Mouse (Mus musculus) G1E-ER4 (cell line): ENCODE measurements around the gene Dcst2. TPM values are rescaled to one million over a fixed set of nuclear protein-coding genes. Genes with fewer than 3 reads are reported as not detected.

Experiments used
- GATA1 ChIP-seq: IDR thresholded peaks from one replicate; pipeline ENCODE4 v1.8.0; 2012; ENCODE audit warnings: low read length, inconsistent platforms
- polyA plus RNA-seq: library from polyadenylated mRNA; stranded (reverse); fragments of >175 nt; gene quantifications from 2 replicates; pipeline ENCODE4 v1.2.3, GENCODE M21; 2012

Dcst2 gene
- polyA plus RNA-seq, 1 experiment, result not detected

- no peak for TF ChIP-seq GATA1
Observed at GRCm38 (mm10) chr3:89343279-89343678, 18.5 kb upstream of the Dcst2 start.

GRCm38 (mm10) chr3:89346815-89347540, 14.8 kb upstream of the Dcst2 start:
- no peak for TF ChIP-seq GATA1

DNA sequence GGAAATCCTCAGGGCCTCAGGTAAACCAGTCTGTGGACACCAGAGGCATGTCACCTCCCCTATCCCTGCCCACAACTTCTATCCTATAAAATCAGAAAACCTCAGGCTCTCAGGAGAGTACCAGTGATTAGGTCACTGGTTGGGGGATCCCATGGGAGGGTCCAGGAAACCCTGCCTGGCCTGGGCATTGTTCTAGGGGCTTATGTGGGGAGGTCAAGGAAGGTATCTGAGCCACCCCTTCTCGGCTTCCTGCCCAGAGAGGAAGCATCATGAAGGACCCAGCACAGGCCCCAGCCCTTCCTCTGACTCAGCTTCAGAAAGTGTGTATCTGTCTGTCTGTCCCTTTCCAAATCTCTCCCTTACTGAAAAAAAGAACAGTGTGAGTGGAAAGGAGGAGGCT, 13.9 kb upstream of the Dcst2 start:
- no peak for TF ChIP-seq GATA1

GRCm38 (mm10) chr3:89348911-89349868, 12.6 kb upstream of the Dcst2 start:
- TF ChIP-seq GATA1, result no peak

DNA sequence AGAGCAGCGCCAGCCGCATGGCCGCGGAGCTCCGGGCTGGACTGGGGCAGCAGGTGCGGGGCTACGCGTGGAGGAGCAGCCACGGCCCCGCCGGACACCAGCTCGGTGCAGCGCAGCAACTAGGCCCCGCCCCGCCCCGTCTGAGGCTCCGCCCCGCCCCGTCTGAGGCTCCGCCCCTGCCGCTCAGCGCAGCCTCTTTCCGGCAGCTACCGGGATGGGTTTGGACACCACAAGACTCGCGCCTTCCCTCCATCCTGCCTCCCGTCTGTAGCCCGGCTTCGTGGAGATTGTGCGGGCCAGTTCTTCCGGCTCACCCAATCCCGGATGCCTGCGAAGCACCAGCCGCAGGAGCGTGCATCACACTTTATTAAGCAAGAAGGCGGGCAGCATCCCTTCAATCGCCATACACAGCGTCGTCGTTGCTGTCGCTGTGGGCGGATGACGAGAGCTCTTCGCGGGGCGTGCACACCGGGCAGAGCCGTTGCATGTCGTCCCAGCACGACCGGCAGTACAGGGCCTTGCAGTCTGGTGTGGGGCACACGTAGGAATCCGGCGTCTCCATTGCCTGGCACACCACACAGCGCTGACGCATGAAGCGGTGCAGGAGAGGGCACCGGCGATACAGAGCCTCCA, 11.8 kb upstream of the Dcst2 start, which contains the start of gene Adam15:
Gene Adam15, minus strand, starts transcription at position 128 of the 633 bp plus-strand sequence.
- no peak for TF ChIP-seq GATA1

GRCm38 (mm10) chr3:89351271-89351670, 10.5 kb upstream of the Dcst2 start:
- TF ChIP-seq GATA1, result no peak

- no peak for TF ChIP-seq GATA1
Observed at GRCm38 (mm10) chr3:89354816-89355511, 6.8 kb upstream of the Dcst2 start.

DNA sequence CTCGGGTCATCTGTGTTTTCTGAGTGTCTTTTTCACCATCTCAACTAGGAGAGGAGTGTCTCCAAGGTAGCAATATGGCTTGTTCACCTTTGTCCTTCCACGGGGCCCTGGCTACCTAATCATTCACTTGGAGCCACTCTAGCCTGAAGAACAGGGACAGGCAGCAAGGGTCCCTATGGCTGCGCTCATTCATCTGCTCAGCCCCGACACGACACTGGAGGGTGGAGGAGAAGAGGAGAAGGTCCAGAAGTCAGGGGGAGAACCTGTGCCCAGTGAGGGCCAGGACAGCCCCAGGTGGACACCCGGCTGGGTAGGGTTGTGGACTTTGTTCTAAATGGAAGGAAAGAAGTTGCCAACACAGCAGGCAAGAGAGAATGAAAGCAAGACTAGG, 6.3 kb upstream of the Dcst2 start:
- no peak for TF ChIP-seq GATA1

- no peak for TF ChIP-seq GATA1
Observed at GRCm38 (mm10) chr3:89356029-89356428, 5.7 kb upstream of the Dcst2 start.

DNA sequence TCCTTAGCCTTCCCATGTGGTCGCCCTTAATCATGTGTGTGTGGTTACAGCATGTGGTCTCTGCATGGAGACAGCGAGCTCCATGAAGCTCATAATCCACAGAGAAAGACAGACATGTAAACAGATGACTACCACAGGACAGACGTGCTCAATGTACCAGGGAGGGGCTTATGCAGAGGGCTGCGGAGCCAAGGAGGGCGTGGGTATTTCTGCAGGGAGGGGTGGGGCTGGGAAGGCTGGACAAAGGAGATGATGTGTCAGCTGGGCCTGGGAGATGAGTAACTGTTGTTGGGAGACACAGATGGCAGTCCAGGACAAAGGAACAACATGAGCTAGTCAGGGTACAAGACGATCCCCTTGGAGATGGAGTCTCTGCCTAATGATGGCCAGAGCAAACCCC, 2.1 kb upstream of the Dcst2 start:
- no peak for TF ChIP-seq GATA1

DNA sequence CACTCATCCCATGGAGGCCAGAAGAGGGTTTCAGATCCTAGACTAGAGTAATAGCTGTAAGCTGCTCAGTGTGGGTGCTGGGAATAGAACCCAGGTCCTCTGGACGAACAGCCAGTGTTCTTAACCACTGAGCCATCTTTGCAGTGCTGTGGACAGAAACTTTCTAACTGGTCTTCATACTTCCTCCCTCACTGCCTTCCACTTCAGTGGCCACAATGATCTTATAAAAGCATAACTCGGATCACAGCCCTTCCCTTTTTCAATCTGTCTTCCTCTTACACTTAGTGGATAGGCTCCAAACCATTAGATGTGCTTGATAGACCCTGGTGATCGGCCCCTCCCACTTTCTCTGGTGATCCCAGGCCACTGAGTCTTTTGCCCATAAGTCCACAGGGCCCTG, 1.5 kb upstream of the Dcst2 start:
- TF ChIP-seq GATA1, result no peak

GRCm38 (mm10) chr3:89364631-89365030, 2.9 kb downstream of the Dcst2 start:
- no peak for TF ChIP-seq GATA1

DNA sequence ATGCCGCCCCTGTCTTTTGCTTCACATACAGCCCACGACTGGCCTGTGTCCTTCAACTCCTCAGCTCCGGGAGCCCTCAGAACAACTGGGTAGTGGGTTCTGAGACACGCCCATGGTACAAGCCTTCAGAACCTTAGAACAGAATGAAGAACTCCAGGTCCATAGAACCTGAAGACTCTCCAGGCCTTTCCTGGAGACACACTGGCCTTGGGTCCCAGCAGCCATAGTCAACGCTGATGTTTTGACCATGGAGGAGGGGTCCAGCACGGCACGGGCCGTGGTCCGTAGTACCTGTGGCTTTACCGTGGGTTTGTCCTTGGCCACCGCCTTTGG, 3.3 kb downstream of the Dcst2 start, which contains the start of gene Dcst1:
Gene Dcst1, minus strand, starts transcription at position 101 of the 333 bp plus-strand sequence.
- no peak for TF ChIP-seq GATA1

GRCm38 (mm10) chr3:89365486-89366414, 4.0 kb downstream of the Dcst2 start:
- TF ChIP-seq GATA1, result no peak
